Mouse (Mus musculus) gastrocnemius, postnatal 10 days (tissue): ENCODE results near the gene Commd1. TPM values are rescaled to one million over a fixed set of nuclear protein-coding genes. Genes with fewer than 3 reads are reported as not detected.

Experiments used
- DNase-seq: peaks from one replicate; pipeline ENCODE4 v3.0.0; 2021; ENCODE audit warnings: mixed read lengths
- total RNA-seq, 2 experiments: library from RNA; stranded (reverse); gene quantifications; 2 replicates each; pipeline ENCODE4 v1.2.3; 2021

Gene Commd1
- total RNA-seq, 2 experiments from 2014 or later: 140 to 151 TPM

GRCm38 (mm10) chr11:22859633-22860334 lies 122.4 kb downstream of the Commd1 start:
- DNase-seq: peak; percentile 89

- no peak for DNase-seq
Measured at GRCm38 (mm10) chr11:22859301-22859632, 122.9 kb downstream of the Commd1 start.

GRCm38 (mm10) chr11:22858441-22859300 lies 123.5 kb downstream of the Commd1 start:
- DNase-seq: no peak

- no peak for DNase-seq
Measured at GRCm38 (mm10) chr11:22857705-22858440, 124.3 kb downstream of the Commd1 start.

GRCm38 (mm10) chr11:22857106-22857704 lies 125.0 kb downstream of the Commd1 start:
- no peak for DNase-seq

- no peak for DNase-seq
Measured at GRCm38 (mm10) chr11:22856371-22856965, 125.7 kb downstream of the Commd1 start.

- DNase-seq: no peak
Measured at GRCm38 (mm10) chr11:22854571-22854970, 127.6 kb downstream of the Commd1 start.

- DNase-seq: no peak
Measured at GRCm38 (mm10) chr11:22853477-22854157, 128.6 kb downstream of the Commd1 start.

GRCm38 (mm10) chr11:22852510-22852909 lies 129.7 kb downstream of the Commd1 start:
- no peak for DNase-seq

- DNase-seq: no peak
Measured at GRCm38 (mm10) chr11:22851416-22851815, 130.8 kb downstream of the Commd1 start.

- no peak for DNase-seq
Measured at GRCm38 (mm10) chr11:22850077-22850476, 132.1 kb downstream of the Commd1 start.

- no peak for DNase-seq
Measured at GRCm38 (mm10) chr11:22848649-22849195, 133.5 kb downstream of the Commd1 start.

- no peak for DNase-seq
Measured at GRCm38 (mm10) chr11:22847732-22848648, 134.2 kb downstream of the Commd1 start.

GRCm38 (mm10) chr11:22846960-22847731 lies 135.0 kb downstream of the Commd1 start:
- no peak for DNase-seq

Other genes with a start within 250 kb of the Commd1 start
- gene B3gnt2, start 121.4 kb downstream of the Commd1 start, total RNA-seq: 1 to 10 TPM; 4.0 to 4.4 TPM
- 10 to 100 TPM in 1 of 2 experiments, 1 to 10 TPM in 1; 9.7 to 11.4 TPM for gene Zrsr1, start 10.4 kb downstream of the Commd1 start, total RNA-seq
- gene Gm28048, start 292 bp downstream of the Commd1 start, total RNA-seq: 1 to 10 TPM; 3.9 to 5.9 TPM
- gene Cct4, start 8.1 kb upstream of the Commd1 start, total RNA-seq: 100 to 1,000 TPM; 118 to 122 TPM
- 1 to 10 TPM; 2.7 to 3.3 TPM for gene Fam161a, start 25.1 kb upstream of the Commd1 start, total RNA-seq